Mouse (Mus musculus): ENCODE measurements around the gene Ppfia3. TPM values are rescaled to one million over a fixed set of nuclear protein-coding genes. Genes with fewer than 3 reads are reported as not detected.

Gene Ppfia3
- polyA plus RNA-seq, 1 experiment from 2014 or later, result 28.5 TPM

DNA sequence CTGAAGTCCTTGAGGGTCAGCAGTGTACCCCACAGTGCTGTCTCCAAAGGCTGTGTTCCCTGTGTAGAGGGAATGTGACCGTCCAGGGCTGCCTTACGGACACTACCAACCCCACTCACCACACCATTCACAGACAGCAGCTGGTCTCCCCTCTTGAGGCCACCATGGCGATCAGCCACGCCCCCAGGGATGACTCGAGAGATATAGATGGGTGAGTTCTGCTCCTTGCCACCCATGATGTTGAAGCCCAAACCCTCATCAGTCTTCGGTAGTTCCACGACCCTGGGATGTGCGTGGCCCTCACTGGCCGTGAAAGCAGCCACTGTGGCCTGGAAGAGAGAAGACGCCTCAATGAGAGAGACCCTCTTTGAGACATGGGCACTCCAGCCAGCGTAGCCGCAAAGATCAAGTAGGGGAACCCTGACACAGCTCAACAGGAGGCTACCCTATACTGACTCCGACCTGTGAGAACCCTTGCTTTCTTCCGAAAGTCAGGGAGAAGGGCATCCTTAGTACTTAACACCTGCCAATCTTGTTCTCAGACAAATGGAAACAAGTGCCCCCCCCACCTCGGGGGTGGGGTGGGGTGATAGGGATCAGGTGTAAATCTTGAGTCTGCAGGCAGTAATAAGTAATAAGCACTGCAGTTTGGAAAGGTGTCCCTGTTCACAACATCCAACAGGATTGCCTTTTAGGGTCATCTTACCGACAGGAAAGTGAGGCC is 2.4 kb upstream of the Ppfia3 start:
- peak overlapping the region; percentile 58 for H3K4me3 ChIP-seq (ENCODE audit: low read depth, low read length)
- peaks cover 3% of the 10 kb centered on the region; the same call in 1 of the 2 replicates for H3K27me3 ChIP-seq (ENCODE audit: control insufficient read depth, insufficient read depth, low read depth, low read length)
- H3K4me2 ChIP-seq (ENCODE audit: low read length), result peak overlapping the region; percentile 94
- WGBS, result 76% methylated on average over 16 of the region's 16 CpGs
- peak overlapping the region; percentile 74 for H3K9ac ChIP-seq (ENCODE audit: low read depth, low read length)
- peaks cover 30% of the 10 kb centered on the region for H3K4me1 ChIP-seq (ENCODE audit: control insufficient read depth, insufficient read depth, low read length)
- no peaks in the 10 kb centered on the region for H3K9me3 ChIP-seq (replicated peaks; ENCODE audit: control insufficient read depth, low read length, poor library complexity, severe bottlenecking)
- ATAC-seq, result no peak
- H3K27ac ChIP-seq (ENCODE audit: low read length), result no peak overlapping the region
- 0 out of 2 replicates have a peak, but pooled peaks cover 2% of the 10 kb centered on the region for H3K36me3 ChIP-seq (ENCODE audit: control insufficient read depth, insufficient read depth, low read length)

DNA sequence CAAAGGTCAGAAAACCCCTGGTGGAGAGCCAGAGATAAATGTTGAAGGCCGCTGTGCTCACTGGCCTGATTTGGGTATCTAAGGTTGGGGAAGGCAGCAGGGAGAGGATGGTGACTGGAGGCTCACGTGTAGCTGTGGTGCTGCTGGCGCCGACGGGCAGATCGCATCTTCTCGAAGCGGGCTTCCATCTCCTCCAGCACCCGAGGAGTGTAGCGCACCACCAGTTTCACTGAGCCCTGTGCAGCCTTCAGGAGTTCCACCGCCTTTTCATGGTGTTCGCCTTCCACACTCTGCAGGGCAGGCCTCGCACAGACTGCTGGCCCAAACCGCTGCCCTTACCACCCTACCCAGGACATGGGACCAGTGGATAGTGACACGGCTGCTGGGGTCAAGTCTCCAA is 1.4 kb upstream of the Ppfia3 start:
- Histone ChIP-seq H3K4me2 (ENCODE audit: low read length) (peak overlapping the region; percentile 71), H3K4me1 (ENCODE audit: control insufficient read depth, insufficient read depth, low read length) (peaks cover 33% of the 10 kb centered on the region), H3K36me3 (ENCODE audit: control insufficient read depth, insufficient read depth, low read length) (0 out of 2 replicates have a peak, but pooled peaks cover 2% of the 10 kb centered on the region), H3K27ac (ENCODE audit: low read length) (no peak overlapping the region), H3K27me3 (ENCODE audit: control insufficient read depth, insufficient read depth, low read depth, low read length) (peaks cover 3% of the 10 kb centered on the region; the same call in 1 of the 2 replicates), H3K9me3 (replicated peaks; ENCODE audit: control insufficient read depth, low read length, poor library complexity, severe bottlenecking) (no peaks in the 10 kb centered on the region), H3K4me3 (ENCODE audit: low read depth, low read length) (peak overlapping the region; percentile 79), H3K9ac (ENCODE audit: low read depth, low read length) (peak overlapping the region; percentile 94)
- no peak for ATAC-seq
- WGBS, result 77% methylated on average over 15 of the region's 15 CpGs

DNA sequence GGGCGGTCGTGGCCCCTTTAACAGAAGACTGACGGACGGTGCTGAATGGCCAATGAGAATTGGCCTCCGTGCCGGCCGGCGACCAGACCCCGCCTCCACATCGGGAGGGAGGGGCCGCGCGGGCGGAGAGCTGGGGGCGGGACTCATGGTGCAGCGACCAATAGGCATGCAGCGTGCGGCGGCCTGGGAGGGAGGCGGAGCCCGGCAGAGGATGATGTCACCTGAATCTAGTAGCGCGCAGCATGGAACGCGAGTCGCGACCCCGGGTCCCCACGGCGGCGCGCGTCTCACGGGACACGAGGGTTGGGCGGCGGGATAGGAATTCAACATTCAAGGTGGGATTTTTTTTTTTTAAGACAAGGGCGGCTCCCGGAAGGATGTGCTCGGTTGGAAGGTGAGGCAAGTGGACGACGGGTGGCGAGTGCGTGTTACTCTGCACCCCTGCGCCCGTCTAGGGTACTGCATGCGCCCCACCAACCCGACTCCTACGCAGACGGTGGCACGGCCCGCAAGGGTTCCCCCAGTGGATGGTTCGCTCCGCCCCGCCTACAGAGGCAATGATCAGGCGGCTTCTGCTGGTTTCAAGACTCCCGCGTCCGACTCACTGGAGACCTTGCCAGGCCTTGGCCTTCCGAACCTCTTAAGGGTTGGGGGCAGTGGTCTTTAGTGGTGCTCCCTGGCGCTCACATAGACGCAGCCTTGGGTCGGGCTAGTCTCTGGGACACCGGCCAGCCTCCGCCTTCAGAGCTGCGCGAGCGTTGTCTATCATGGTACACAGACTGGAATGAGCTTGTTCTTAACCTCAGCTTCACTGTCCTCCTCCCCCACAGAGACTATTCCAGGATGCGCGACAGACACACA is 431 bp upstream of the Ppfia3 start:
- WGBS, result under 1% methylated on average over 70 of the region's 70 CpGs
- Histone ChIP-seq H3K9me3 (replicated peaks; ENCODE audit: control insufficient read depth, low read length, poor library complexity, severe bottlenecking) (no peaks in the 10 kb centered on the region), H3K4me3 (ENCODE audit: low read depth, low read length) (peak overlapping the region; percentile 79), H3K4me2 (ENCODE audit: low read length) (peak overlapping the region; percentile 80), H3K9ac (ENCODE audit: low read depth, low read length) (peak overlapping the region; percentile 94), H3K4me1 (ENCODE audit: control insufficient read depth, insufficient read depth, low read length) (peaks cover 36% of the 10 kb centered on the region), H3K36me3 (ENCODE audit: control insufficient read depth, insufficient read depth, low read length) (no peaks in the 10 kb centered on the region), H3K27ac (ENCODE audit: low read length) (peak overlapping the region; percentile 87), H3K27me3 (ENCODE audit: control insufficient read depth, insufficient read depth, low read depth, low read length) (peaks cover 3% of the 10 kb centered on the region; the same call in 1 of the 2 replicates)
- ATAC-seq, result peak; percentile 89

DNA sequence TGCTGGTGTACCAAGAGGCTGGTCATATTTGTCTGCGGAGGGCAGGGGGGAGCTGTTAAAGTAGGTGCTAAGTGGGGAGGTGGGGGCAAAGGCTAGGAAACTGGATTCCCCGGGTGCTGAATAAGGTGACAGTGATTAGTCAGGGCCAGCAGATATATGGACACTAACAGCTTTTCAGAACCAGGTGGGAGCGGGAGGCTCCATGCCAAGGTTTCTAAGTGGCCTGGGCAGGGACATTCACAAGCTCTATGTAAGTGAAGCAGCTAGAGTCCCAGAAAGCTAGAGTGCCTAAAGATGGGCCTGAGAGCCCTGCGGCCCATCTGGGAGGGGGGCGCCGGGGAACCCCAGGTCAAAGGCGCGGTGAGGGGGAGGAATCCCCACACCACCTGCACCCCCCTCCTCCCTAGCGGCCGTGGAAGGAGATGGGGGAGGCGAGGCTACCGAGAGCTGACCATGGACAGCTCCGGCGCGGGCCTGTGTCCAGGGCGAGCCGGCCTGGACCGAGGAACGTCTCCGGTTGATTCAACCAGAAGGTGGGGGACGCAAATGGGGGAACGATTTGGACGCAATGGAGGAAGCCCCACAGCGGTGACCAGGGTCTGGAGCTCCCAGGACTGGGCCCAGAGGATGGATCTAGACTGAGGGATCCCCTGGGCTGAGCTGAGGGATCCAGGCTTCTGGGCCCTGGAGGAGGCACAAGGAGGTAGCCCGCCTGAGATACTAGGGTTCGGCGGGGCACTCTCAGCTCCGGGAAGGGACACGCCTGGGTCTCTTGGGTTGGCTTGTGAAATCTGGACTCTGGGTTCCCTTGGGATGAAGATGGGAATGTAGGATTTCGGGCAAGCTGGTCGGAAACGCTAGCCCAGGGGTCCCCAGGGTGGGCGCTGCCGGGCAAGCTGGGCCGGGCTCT is 822 bp downstream of the Ppfia3 start:
- peak overlapping the region; percentile 79 for H3K4me3 ChIP-seq (ENCODE audit: low read depth, low read length)
- no peaks in the 10 kb centered on the region for H3K9me3 ChIP-seq (replicated peaks; ENCODE audit: control insufficient read depth, low read length, poor library complexity, severe bottlenecking)
- peaks cover 46% of the 10 kb centered on the region for H3K4me1 ChIP-seq (ENCODE audit: control insufficient read depth, insufficient read depth, low read length)
- H3K36me3 ChIP-seq (ENCODE audit: control insufficient read depth, insufficient read depth, low read length), result no peaks in the 10 kb centered on the region
- no peak for ATAC-seq
- peak overlapping the region; percentile 87 for H3K27ac ChIP-seq (ENCODE audit: low read length)
- peak overlapping the region; percentile 80 for H3K4me2 ChIP-seq (ENCODE audit: low read length)
- peak overlapping the region; percentile 94 for H3K9ac ChIP-seq (ENCODE audit: low read depth, low read length)
- 4% methylated on average over 33 of the region's 35 CpGs for WGBS
- peaks cover 3% of the 10 kb centered on the region; the same call in 1 of the 2 replicates for H3K27me3 ChIP-seq (ENCODE audit: control insufficient read depth, insufficient read depth, low read depth, low read length)

DNA sequence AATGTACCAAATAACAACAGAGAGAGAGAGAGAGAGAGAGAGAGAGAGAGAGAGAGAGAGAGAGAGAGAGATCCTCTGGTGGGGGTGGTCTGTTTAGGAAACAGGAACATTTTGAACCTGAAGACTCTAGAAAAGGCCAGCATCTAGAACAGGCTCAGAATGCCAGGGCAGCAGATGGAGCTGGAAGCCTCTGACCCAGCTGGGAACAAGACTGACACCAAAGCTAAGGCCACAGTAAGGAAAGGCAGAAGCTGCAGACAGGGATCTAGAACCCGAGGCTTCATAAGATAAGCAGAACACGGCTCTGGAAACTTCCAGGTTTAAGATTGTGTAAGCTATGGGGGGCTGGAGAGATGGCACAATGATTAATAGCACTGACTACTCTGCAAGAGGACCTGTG is 2.8 kb downstream of the Ppfia3 start:
- Histone ChIP-seq H3K27ac (ENCODE audit: low read length) (no peak overlapping the region), H3K27me3 (ENCODE audit: control insufficient read depth, insufficient read depth, low read depth, low read length) (peaks cover under 1% of the 10 kb centered on the region; the same call in 1 of the 2 replicates), H3K4me2 (ENCODE audit: low read length) (no peak overlapping the region), H3K9ac (ENCODE audit: low read depth, low read length) (no peak overlapping the region), H3K4me1 (ENCODE audit: control insufficient read depth, insufficient read depth, low read length) (peaks cover 36% of the 10 kb centered on the region), H3K4me3 (ENCODE audit: low read depth, low read length) (no peak overlapping the region), H3K36me3 (ENCODE audit: control insufficient read depth, insufficient read depth, low read length) (peaks cover 6% of the 10 kb centered on the region; the same call in 1 of the 2 replicates), H3K9me3 (replicated peaks; ENCODE audit: control insufficient read depth, low read length, poor library complexity, severe bottlenecking) (no peaks in the 10 kb centered on the region)
- ATAC-seq, result no peak
- WGBS, result 83% methylated on average over 2 of the region's 2 CpGs

DNA sequence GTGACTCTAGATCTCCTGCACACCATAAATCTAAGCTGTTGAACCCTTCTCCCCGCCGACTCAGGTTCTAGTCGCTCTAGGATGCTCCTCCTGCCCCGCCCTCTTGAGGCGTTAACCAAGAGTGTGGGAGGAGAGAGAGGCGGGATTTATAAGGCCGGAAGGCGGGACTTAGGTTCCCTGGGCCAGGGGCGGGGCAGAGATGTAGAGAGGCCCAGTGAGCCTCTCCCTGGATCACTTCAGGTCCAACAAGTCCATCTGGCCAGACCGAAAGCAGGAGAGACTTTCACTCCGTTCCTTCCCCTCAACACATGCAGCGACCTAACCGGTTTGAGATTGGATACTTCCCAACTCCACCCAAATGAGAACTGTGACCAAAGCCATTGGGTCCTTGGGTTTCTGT is 4.0 kb downstream of the Ppfia3 start:
- 8% methylated on average over 13 of the region's 13 CpGs for WGBS
- no peaks in the 10 kb centered on the region for H3K27me3 ChIP-seq (ENCODE audit: control insufficient read depth, insufficient read depth, low read depth, low read length)
- no peak for ATAC-seq
- H3K36me3 ChIP-seq (ENCODE audit: control insufficient read depth, insufficient read depth, low read length), result peaks cover 13% of the 10 kb centered on the region
- H3K4me3 ChIP-seq (ENCODE audit: low read depth, low read length), result no peak overlapping the region
- no peaks in the 10 kb centered on the region for H3K9me3 ChIP-seq (replicated peaks; ENCODE audit: control insufficient read depth, low read length, poor library complexity, severe bottlenecking)
- H3K4me1 ChIP-seq (ENCODE audit: control insufficient read depth, insufficient read depth, low read length), result peaks cover 32% of the 10 kb centered on the region
- no peak overlapping the region for H3K27ac ChIP-seq (ENCODE audit: low read length)
- H3K9ac ChIP-seq (ENCODE audit: low read depth, low read length), result no peak overlapping the region
- H3K4me2 ChIP-seq (ENCODE audit: low read length), result no peak overlapping the region

GRCm38 (mm10) chr7:45361243-45361804 is 5.5 kb downstream of the Ppfia3 start:
- Histone ChIP-seq H3K36me3 (ENCODE audit: control insufficient read depth, insufficient read depth, low read length) (peaks cover 25% of the 10 kb centered on the region), H3K27ac (ENCODE audit: low read length) (peak overlapping the region; percentile 58), H3K27me3 (ENCODE audit: control insufficient read depth, insufficient read depth, low read depth, low read length) (no peaks in the 10 kb centered on the region), H3K4me2 (ENCODE audit: low read length) (peak overlapping the region; percentile 70), H3K4me3 (ENCODE audit: low read depth, low read length) (peak overlapping the region; percentile 46), H3K9ac (ENCODE audit: low read depth, low read length) (peak overlapping the region; percentile 68), H3K4me1 (ENCODE audit: control insufficient read depth, insufficient read depth, low read length) (peaks cover 31% of the 10 kb centered on the region), H3K9me3 (replicated peaks; ENCODE audit: control insufficient read depth, low read length, poor library complexity, severe bottlenecking) (no peaks in the 10 kb centered on the region)
- WGBS, result under 1% methylated on average over 43 of the region's 43 CpGs
- peak; percentile 85 for ATAC-seq

All from midbrain, embryonic 16.5 days (tissue).